7 mouse cellular contexts compared by ENCODE assay signal in the genomic region with DNA sequence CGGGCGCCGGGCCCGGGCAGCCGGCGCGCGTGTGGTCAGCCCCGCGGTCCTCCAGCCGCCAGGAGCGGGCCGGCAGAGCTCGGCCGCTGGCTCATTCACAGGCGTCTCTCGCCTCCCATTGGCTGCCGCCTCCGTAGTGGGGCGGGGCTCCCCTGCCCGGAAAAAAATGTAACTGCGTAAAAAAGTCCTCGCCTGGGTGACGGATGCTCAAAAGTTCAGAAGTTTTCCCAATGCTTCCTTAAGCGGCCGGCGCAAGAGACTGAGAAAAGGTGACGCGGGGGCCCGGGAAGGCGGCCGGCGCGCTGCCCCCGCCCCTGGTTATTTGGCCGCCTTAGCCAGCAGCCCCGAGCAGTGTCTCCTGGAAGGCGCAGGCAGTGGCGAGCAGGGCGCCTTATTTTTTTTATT. TPM values are rescaled to one million over a fixed set of nuclear protein-coding genes. Genes with fewer than 3 reads are reported as not detected.
DNase-seq lines count a peak whose midpoint lies in the region; ATAC-seq lines count a peak whose summit lies in the region.

A gene (plus strand): TSS at position 206 of the 405 bp plus-strand sequence.

- no peaks in the 10 kb centered on the region for H3K36me3 ChIP-seq in hindbrain, embryonic 13.5 days
- H3K36me3 ChIP-seq in splenic B cell, adult 2 months (ENCODE audit: control insufficient read depth, insufficient read depth, low read length, poor library complexity, severe bottlenecking) = no peaks in the 10 kb centered on the region

- H3K27me3 ChIP-seq in hindbrain, embryonic 13.5 days = peaks cover 95% of the 10 kb centered on the region
- H3K27me3 ChIP-seq in splenic B cell, adult 2 months (ENCODE audit: control insufficient read depth, insufficient read depth, low read length, poor library complexity, severe bottlenecking) = no peaks in the 10 kb centered on the region; the same call in 1 of the 2 replicates

- H3K4me2 ChIP-seq in hindbrain, embryonic 13.5 days = peak within 1 kb of the TSS; percentile 67

- WGBS in hindbrain, embryonic 13.5 days = under 1% methylated on average over 36 of the region's 40 CpGs

- H3K4me3 ChIP-seq in hindbrain, embryonic 13.5 days = peak within 1 kb of the TSS; percentile 46

- peaks cover 44% of the 10 kb centered on the region for H3K4me1 ChIP-seq in hindbrain, embryonic 13.5 days (replicated peaks)

- DNase-seq in R1 (ENCODE audit: low read depth, low spot score) = peak; percentile 72
- DNase-seq in cerebellum, postnatal 10 days = peak; percentile 71 to 76
- peak; percentile 46 to 59 for DNase-seq in frontal cortex, postnatal 36 days (ENCODE audit: low spot score in 2 of 2)
- peak; percentile 62 to 70 for DNase-seq in left cerebral cortex, postnatal 36 days (ENCODE audit: low spot score in 2 of 2)
- DNase-seq in splenic B cell, adult 2 months (ENCODE audit: low read depth, low spot score) = peak; percentile 46

- H3K27ac ChIP-seq in hindbrain, embryonic 13.5 days = peak within 1 kb of the TSS; percentile 83

- no peaks in the 10 kb centered on the region for H3K9me3 ChIP-seq in hindbrain, embryonic 13.5 days

- intact Hi-C loops in left cerebral cortex, postnatal 36 days (cut with DNase I) = loop anchor here (5.0 to 10.0 kb wide), 2 partner anchors 148 to 249 kb away; a partner anchor contains a TSS

- peak within 1 kb of the TSS; percentile 70 for H3K9ac ChIP-seq in hindbrain, embryonic 13.5 days

- peak; percentile 82 for ATAC-seq in hindbrain, embryonic 13.5 days (ENCODE audit: low FRiP score)
- ATAC-seq in megakaryocyte-erythroid progenitor cell, adult 5-6 weeks (replicated peaks; ENCODE audit: low FRiP score, low TSS enrichment, poor library complexity, severe bottlenecking) = peak; percentile 44

RNA-seq across cellular contexts. Expression of the gene that starts here (rescaled TPM):
- polyA plus RNA-seq in hindbrain, embryonic 13.5 days (2015; fragmentation: Nextera tagmentation; extraction: Ambion mirVana) = 1.3 and 1.7 TPM in 2 replicates
- total RNA-seq in left cerebral cortex, postnatal 36 days (2021) = 1 to 10 TPM; 4.3 to 6.6 TPM
- not detected in 2 replicates for total RNA-seq in megakaryocyte-erythroid progenitor cell, adult 5-6 weeks (2014; fragmentation: Nextera tagmentation)
- total RNA-seq in megakaryocyte-erythroid progenitor cell, adult 5-6 weeks (2017) = not detected in 2 replicates

Comparison
In these comparisons a context has a peak if more than half of its experiments do, and no peak if none do; other contexts are left out.
1. Peak in every context shown above with its lines: DNase-seq, ATAC-seq, H3K4me3 ChIP-seq and H3K27ac ChIP-seq.
2. RNA of the gene that starts here (total RNA-seq): 4.3 to 6.6 TPM in left cerebral cortex, postnatal 36 days; not detected in megakaryocyte-erythroid progenitor cell, adult 5-6 weeks; every median in the first group is over 4 times any median in the second.
3. Peak in ATAC-seq in megakaryocyte-erythroid progenitor cell, adult 5-6 weeks; RNA of the gene not detected or under 1 TPM.